Mouse (Mus musculus) urinary bladder, adult 2 months (tissue): ENCODE measurements around the gene Ccdc30. TPM values are rescaled to one million over a fixed set of nuclear protein-coding genes. Genes with fewer than 3 reads are reported as not detected.

Source experiments
- DNase-seq: peaks from one replicate; pipeline ENCODE4 v3.0.0; 2022; ENCODE audit warnings: low spot score
- polyA plus RNA-seq: library from polyadenylated mRNA; depleted of rRNA; stranded (reverse); fragments of >200 nt; gene quantifications from 2 replicates; pipeline ENCODE4 v1.2.3, GENCODE M21; 2012; rRNA removed

Gene Ccdc30
- 0.98 and 1.7 TPM in 2 replicates for polyA plus RNA-seq

- peak; percentile 51 for DNase-seq
Observed at GRCm38 (mm10) chr4:119415072-119415753, at the start of gene Ccdc30. Gene Ccdc30 (minus strand): TSS chr4:119415521.

GRCm38 (mm10) chr4:119463756-119464419 lies 48.6 kb upstream of the Ccdc30 start:
- DNase-seq, result no peak

- no peak for DNase-seq
Observed at GRCm38 (mm10) chr4:119462858-119463755, 47.8 kb upstream of the Ccdc30 start.

- no peak for DNase-seq
Observed at GRCm38 (mm10) chr4:119462457-119462856, 47.1 kb upstream of the Ccdc30 start.

- no peak for DNase-seq
Observed at GRCm38 (mm10) chr4:119460728-119461141, 45.4 kb upstream of the Ccdc30 start.

GRCm38 (mm10) chr4:119460296-119460695 lies 45.0 kb upstream of the Ccdc30 start:
- no peak for DNase-seq

GRCm38 (mm10) chr4:119453533-119453932 lies 38.2 kb upstream of the Ccdc30 start:
- no peak for DNase-seq

- no peak for DNase-seq
Observed at GRCm38 (mm10) chr4:119453128-119453527, 37.8 kb upstream of the Ccdc30 start.

- DNase-seq, result no peak
Observed at GRCm38 (mm10) chr4:119450436-119450835, 35.1 kb upstream of the Ccdc30 start.

- DNase-seq, result no peak
Observed at GRCm38 (mm10) chr4:119447786-119448185, 32.5 kb upstream of the Ccdc30 start.

GRCm38 (mm10) chr4:119447261-119447660 lies 31.9 kb upstream of the Ccdc30 start:
- no peak for DNase-seq

- DNase-seq, result no peak
Observed at GRCm38 (mm10) chr4:119442539-119442938, 27.2 kb upstream of the Ccdc30 start.

- DNase-seq, result no peak
Observed at GRCm38 (mm10) chr4:119441836-119442235, 26.5 kb upstream of the Ccdc30 start.

GRCm38 (mm10) chr4:119437936-119438335 lies 22.6 kb upstream of the Ccdc30 start:
- no peak for DNase-seq

GRCm38 (mm10) chr4:119430678-119431077 lies 15.4 kb upstream of the Ccdc30 start:
- no peak for DNase-seq

GRCm38 (mm10) chr4:119427680-119428079 lies 12.4 kb upstream of the Ccdc30 start:
- no peak for DNase-seq

- no peak for DNase-seq
Observed at GRCm38 (mm10) chr4:119425601-119426000, 10.3 kb upstream of the Ccdc30 start.

GRCm38 (mm10) chr4:119425077-119425476 lies 9.8 kb upstream of the Ccdc30 start:
- no peak for DNase-seq

GRCm38 (mm10) chr4:119422294-119422964 lies 7.1 kb upstream of the Ccdc30 start, which contains the start of the genes Ppcs and Zmynd12:
Gene Ppcs (minus strand): TSS chr4:119422420.
Gene Zmynd12 (plus strand): TSS chr4:119422814.
- DNase-seq, result peak; percentile 86

- DNase-seq, result no peak
Observed at GRCm38 (mm10) chr4:119421921-119422293, 6.6 kb upstream of the Ccdc30 start.

- no peak for DNase-seq
Observed at GRCm38 (mm10) chr4:119421191-119421590, 5.9 kb upstream of the Ccdc30 start.

GRCm38 (mm10) chr4:119417894-119418293 lies 2.6 kb upstream of the Ccdc30 start:
- DNase-seq, result no peak
